Mouse (Mus musculus) lung, postnatal 25 days (tissue): ENCODE data around the gene Pmis2.
A peak's percentile ranks its signal among the peaks of the same experiment; 100 is the strongest.

Experiments
- DNase-seq: peaks from one replicate; pipeline ENCODE4 v3.0.0; 2022; ENCODE audit warnings: low spot score

Pmis2 gene

GRCm38 (mm10) chr7:30633762-30634412 lies 37.5 kb downstream of the Pmis2 start:
- no peak for DNase-seq

GRCm38 (mm10) chr7:30629013-30629412 lies 42.4 kb downstream of the Pmis2 start:
- DNase-seq: no peak

- no peak for DNase-seq
Measured at GRCm38 (mm10) chr7:30626647-30627046, 44.8 kb downstream of the Pmis2 start.

GRCm38 (mm10) chr7:30625530-30626384 lies 45.6 kb downstream of the Pmis2 start, which contains the start of gene Cox6b1:
TSS of gene Cox6b1 (minus strand) at chr7:30626151.
- peak; percentile 92 for DNase-seq
